Mouse (Mus musculus): ENCODE measurements around the gene Krtap29-1.

- TF ChIP-seq POLR2A (IDR thresholded peaks at IDR 0.05; ENCODE audit: control insufficient read depth in 1 of 2, insufficient read depth in 1 of 2, low read depth in 1 of 2, low read length in 2 of 2, poor library complexity in 1 of 2) = no peak
- TF ChIP-seq TCF12 (IDR thresholded peaks at IDR 0.05; ENCODE audit: low read depth, low read length) = no peak
- no peak for TF ChIP-seq BHLHE40 (IDR thresholded peaks at IDR 0.05; ENCODE audit: borderline replicate concordance, low read depth, low read length)
- TF ChIP-seq ZMIZ1 (IDR thresholded peaks at IDR 0.05; ENCODE audit: low read depth, low read length) = no peak
- no peak for TF ChIP-seq EP300 (IDR thresholded peaks at IDR 0.05; ENCODE audit: low read depth in 1 of 2, low read length in 2 of 2)
- no peak for TF ChIP-seq GATA1 (IDR thresholded peaks at IDR 0.05; ENCODE audit: low read depth, low read length)
Measured at GRCm38 (mm10) chr11:99965961-99966360, 12.9 kb downstream of the Krtap29-1 start.
